In the genomic region with DNA sequence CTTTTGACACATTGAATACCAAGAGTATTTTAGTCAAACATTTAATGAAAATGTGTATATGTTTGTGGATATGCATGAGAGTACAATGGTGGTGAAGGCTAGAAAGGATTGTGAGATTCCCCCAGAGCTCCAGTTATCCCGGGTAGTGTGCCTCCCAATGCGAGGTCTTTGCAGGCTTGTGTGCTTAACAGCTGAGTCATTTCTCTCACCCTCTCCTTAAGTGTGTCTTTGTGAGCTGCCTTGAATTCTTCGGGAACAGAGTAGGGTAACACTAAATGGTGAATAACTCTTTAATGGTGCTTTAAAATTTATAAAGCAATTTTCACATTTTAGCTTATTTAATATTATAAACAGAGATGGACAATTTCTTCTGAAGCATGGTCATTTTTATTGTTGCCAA, we compare ENCODE assay signal across 29 mouse cellular contexts. TPM values are rescaled to one million over a fixed set of nuclear protein-coding genes. Genes with fewer than 3 reads are reported as not detected.
"Had no signal": no experiment of that assay in that cellular context is flagged by ENCODE, and none has a peak within 500 bp of the region (broad histone marks: within the 10 kb centered on the region; RNA-seq: fewer than 3 reads in every experiment).

No protein-coding gene starts in this region.

- ATAC-seq: liver, embryonic 12.5 days; liver, postnatal 0 days; midbrain, embryonic 13.5 days; midbrain, embryonic 15.5 days; midbrain, embryonic 16.5 days had no signal

- H3K4me1 ChIP-seq: limb, embryonic 10.5 days; limb, embryonic 12.5 days; limb, embryonic 15.5 days; liver, embryonic 12.5 days; liver, embryonic 13.5 days; liver, embryonic 15.5 days; megakaryocyte, embryonic 14.5 days; midbrain, embryonic 10.5 days; midbrain, embryonic 12.5 days; midbrain, embryonic 13.5 days; neural tube, embryonic 12.5 days had no signal

- H3K27ac ChIP-seq: left cerebral cortex, adult 2 months; limb, embryonic 10.5 days; limb, embryonic 12.5 days; limb, embryonic 13.5 days; limb, embryonic 15.5 days; liver, embryonic 12.5 days; liver, embryonic 13.5 days; liver, embryonic 14.5 days; liver, embryonic 15.5 days; lung, embryonic 15.5 days; macrophage; midbrain, embryonic 10.5 days; midbrain, embryonic 12.5 days; midbrain, embryonic 13.5 days; midbrain, embryonic 15.5 days; neural tube, embryonic 12.5 days had no signal

- H3K9ac ChIP-seq: limb, embryonic 12.5 days; limb, embryonic 13.5 days; limb, embryonic 15.5 days; liver, embryonic 12.5 days; liver, embryonic 13.5 days; liver, embryonic 14.5 days; liver, embryonic 15.5 days; liver, postnatal 0 days; lung, embryonic 15.5 days; midbrain, embryonic 12.5 days; midbrain, embryonic 13.5 days; midbrain, embryonic 15.5 days; neural tube, embryonic 12.5 days had no signal

- H3K4me3 ChIP-seq: left cerebral cortex, adult 2 months; limb, embryonic 10.5 days; limb, embryonic 12.5 days; limb, embryonic 13.5 days; limb, embryonic 15.5 days; liver, embryonic 12.5 days; liver, embryonic 13.5 days; liver, embryonic 15.5 days; lung, embryonic 15.5 days; megakaryocyte, embryonic 14.5 days; midbrain, embryonic 10.5 days; midbrain, embryonic 12.5 days; midbrain, embryonic 13.5 days; midbrain, embryonic 15.5 days; myocyte; neural tube, embryonic 12.5 days had no signal

- H3K9me3 ChIP-seq: limb, embryonic 10.5 days; limb, embryonic 12.5 days; limb, embryonic 13.5 days; limb, embryonic 15.5 days; liver, embryonic 12.5 days; liver, embryonic 13.5 days; liver, embryonic 15.5 days; lung, embryonic 15.5 days; megakaryocyte, embryonic 14.5 days; midbrain, embryonic 10.5 days; midbrain, embryonic 12.5 days; midbrain, embryonic 13.5 days; midbrain, embryonic 15.5 days; neural tube, embryonic 12.5 days had no signal

- DNase-seq: layer of hippocampus, postnatal 36 days; left cerebral cortex, postnatal 4 days; liver; liver, embryonic 13.5 days; liver, postnatal 0 days; lung, adult 2 months; lung, postnatal 10 days; lung, postnatal 36 days; midbrain, embryonic 14.5 days had no signal

- H3K36me3 ChIP-seq: limb, embryonic 10.5 days; limb, embryonic 12.5 days; limb, embryonic 13.5 days; limb, embryonic 15.5 days; liver, embryonic 12.5 days; liver, embryonic 13.5 days; liver, embryonic 15.5 days; lung, embryonic 15.5 days; midbrain, embryonic 10.5 days; midbrain, embryonic 12.5 days; midbrain, embryonic 13.5 days; midbrain, embryonic 15.5 days; neural tube, embryonic 12.5 days had no signal

- H3K4me2 ChIP-seq: limb, embryonic 12.5 days; limb, embryonic 13.5 days; limb, embryonic 15.5 days; liver, embryonic 11.5 days; liver, embryonic 12.5 days; liver, embryonic 13.5 days; liver, embryonic 15.5 days; lung, embryonic 15.5 days; midbrain, embryonic 11.5 days; midbrain, embryonic 12.5 days; midbrain, embryonic 13.5 days; midbrain, embryonic 15.5 days; neural tube, embryonic 12.5 days had no signal

- H3K27me3 ChIP-seq: limb, embryonic 12.5 days; limb, embryonic 13.5 days; limb, embryonic 15.5 days; liver, embryonic 12.5 days; liver, embryonic 13.5 days; liver, embryonic 15.5 days; lung, embryonic 15.5 days; megakaryocyte, embryonic 14.5 days; midbrain, embryonic 12.5 days; midbrain, embryonic 13.5 days; midbrain, embryonic 15.5 days; neural tube, embryonic 12.5 days had no signal

RNA-seq across cellular contexts. Expression of gene Adamtsl1, which starts 8.3 kb away (rescaled TPM):
- polyA plus RNA-seq: macrophage had no signal
